Mouse (Mus musculus) midbrain, embryonic 10.5 days (tissue): Measurements from ENCODE around the gene Dffa. TPM values are rescaled to one million over a fixed set of nuclear protein-coding genes. Genes with fewer than 3 reads are reported as not detected.
"Not testable (repeated sequence)": the region's sequence is repeated elsewhere in the genome, so short reads cannot be mapped to it uniquely, and the experiment has no call there.

Experiments
- DNase-seq: peaks from one replicate; pipeline ENCODE4 v3.0.0-alpha.2; 2017; ENCODE audit warnings: low spot score
- H3K27ac ChIP-seq: fragments of 300-500 bp; sonication (generic); replicated peaks from 2 replicates; pipeline ENCODE4 v1.5.1; 2016; ENCODE audit warnings: mild to moderate bottlenecking
- H3K27me3 ChIP-seq: fragments of 300-500 bp; sonication (generic); 2 replicates; pipeline ENCODE4 v1.6.1; 2016; ENCODE audit warnings: low read depth, mild to moderate bottlenecking; ENCODE audit not compliant: poor library complexity, severe bottlenecking
- H3K36me3 ChIP-seq: fragments of 300-500 bp; sonication (generic); 2 replicates; pipeline ENCODE4 v1.6.1; 2016; ENCODE audit warnings: mild to moderate bottlenecking, moderate library complexity
- H3K4me1 ChIP-seq: fragments of 300-500 bp; sonication (generic); 2 replicates; pipeline ENCODE4 v1.6.1; 2016
- H3K4me3 ChIP-seq: fragments of 300-500 bp; sonication (generic); 2 replicates; pipeline ENCODE4 v1.5.1; 2016; ENCODE audit warnings: mild to moderate bottlenecking, moderate library complexity
- H3K9me3 ChIP-seq: fragments of 300-500 bp; sonication (generic); replicated peaks from 2 replicates; pipeline ENCODE4 v1.6.1; 2016; ENCODE audit warnings: mild to moderate bottlenecking
- WGBS: fragments of 180-500 bp; shearing (Covaris S2); methylation state at CpG from one replicate; pipeline ENCODE4 v1.1.7; 2016; 5-methylcytosine and 5-hydroxymethylcytosine counted together
- polyA plus RNA-seq: library from polyadenylated mRNA; unstranded; fragments of >200 nt; fragmentation: Nextera tagmentation; extraction: Ambion mirVana; gene quantifications from 2 replicates; pipeline ENCODE4 v1.2.1, GENCODE M21; 2016

The Dffa gene
- polyA plus RNA-seq, 1 experiment from 2014 or later, result 32.4 TPM

GRCm38 (mm10) chr4:149119978-149120562 is 16.1 kb downstream of the Dffa start:
- not testable (repeated sequence) for H3K4me3 ChIP-seq, H3K9me3 ChIP-seq, DNase-seq, H3K27ac ChIP-seq, H3K27me3 ChIP-seq, H3K4me1 ChIP-seq
- peaks cover 12% of the 10 kb centered on the region for H3K36me3 ChIP-seq
- 88% methylated on average over 12 of the region's 12 CpGs for WGBS

GRCm38 (mm10) chr4:149123432-149123831 is 19.5 kb downstream of the Dffa start:
- DNase-seq, result no peak
- no peaks in the 10 kb centered on the region for H3K27me3 ChIP-seq
- no peaks in the 10 kb centered on the region for H3K9me3 ChIP-seq
- H3K36me3 ChIP-seq, result peaks cover 32% of the 10 kb centered on the region
- no peak overlapping the region for H3K27ac ChIP-seq
- 63% methylated on average over 5 of the region's 5 CpGs for WGBS
- H3K4me3 ChIP-seq, result no peak overlapping the region
- peaks cover 20% of the 10 kb centered on the region; the same call in 1 of the 2 replicates for H3K4me1 ChIP-seq

DNA sequence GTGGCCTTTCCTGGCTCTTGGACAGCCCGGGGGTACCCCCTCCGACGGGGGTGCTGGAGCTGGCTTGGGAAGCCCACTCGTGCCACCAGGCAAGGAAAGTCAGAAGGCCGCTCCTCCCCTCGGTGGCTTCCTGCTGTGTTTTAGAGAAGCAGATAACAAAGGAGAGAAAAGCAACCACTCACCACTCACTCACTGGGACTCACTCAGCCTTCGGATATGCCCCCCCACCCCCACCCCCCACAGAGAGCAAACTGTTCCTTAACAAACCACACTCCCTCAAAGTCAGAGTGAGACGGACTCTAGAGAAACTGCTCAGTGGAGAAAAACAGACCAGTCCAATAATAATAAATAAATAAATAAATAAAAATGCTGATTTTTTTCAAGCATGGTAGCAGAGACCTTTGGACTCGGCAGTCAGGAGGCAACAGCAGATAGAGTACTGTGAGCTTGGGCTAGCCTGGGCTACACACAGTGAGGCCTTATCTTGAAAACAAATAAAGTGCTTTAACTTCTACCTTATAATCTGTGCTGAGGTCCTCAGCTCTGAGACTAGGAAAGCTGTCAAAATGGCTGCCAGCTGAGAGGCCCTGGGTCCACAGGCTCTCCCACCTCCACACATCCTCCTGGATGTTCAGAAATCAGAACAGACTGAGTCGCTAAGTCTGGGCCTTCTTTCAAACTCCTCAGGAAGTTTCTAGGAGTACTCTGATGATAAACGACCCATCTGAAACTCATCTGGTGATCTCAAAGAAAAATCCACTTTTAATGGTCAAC is 21.6 kb downstream of the Dffa start:
- no peak overlapping the region for H3K4me3 ChIP-seq
- no peak for DNase-seq
- peak overlapping the region; percentile 60 for H3K27ac ChIP-seq
- peaks cover 14% of the 10 kb centered on the region; the same call in 1 of the 2 replicates for H3K4me1 ChIP-seq
- WGBS, result 52% methylated on average over 11 of the region's 11 CpGs
- H3K27me3 ChIP-seq, result no peaks in the 10 kb centered on the region
- H3K9me3 ChIP-seq, result no peaks in the 10 kb centered on the region
- peaks cover 53% of the 10 kb centered on the region for H3K36me3 ChIP-seq

- Histone ChIP-seq H3K9me3 (no peaks in the 10 kb centered on the region), H3K36me3 (peaks cover 57% of the 10 kb centered on the region), H3K4me1 (peaks cover 14% of the 10 kb centered on the region; the same call in 1 of the 2 replicates), H3K27ac (peak overlapping the region; percentile 55), H3K4me3 (no peak overlapping the region), H3K27me3 (no peaks in the 10 kb centered on the region)
- 82% methylated on average over 6 of the region's 6 CpGs for WGBS
- no peak for DNase-seq
These were observed 22.2 kb downstream of the Dffa start for GRCm38 (mm10) chr4:149126115-149126509.

GRCm38 (mm10) chr4:149126663-149127062 is 22.7 kb downstream of the Dffa start, which contains the start of gene Cort:
Cort (minus strand) TSS chr4:149126763.
- H3K9me3 ChIP-seq, result no peaks in the 10 kb centered on the region
- 91% methylated on average over 11 of the region's 11 CpGs for WGBS
- H3K4me3 ChIP-seq, result no peak within 1 kb of the TSS
- peaks cover 62% of the 10 kb centered on the region for H3K36me3 ChIP-seq
- peaks cover 14% of the 10 kb centered on the region; the same call in 1 of the 2 replicates for H3K4me1 ChIP-seq
- peak within 1 kb of the TSS; percentile 70 for H3K27ac ChIP-seq
- DNase-seq, result no peak
- H3K27me3 ChIP-seq, result no peaks in the 10 kb centered on the region

DNA sequence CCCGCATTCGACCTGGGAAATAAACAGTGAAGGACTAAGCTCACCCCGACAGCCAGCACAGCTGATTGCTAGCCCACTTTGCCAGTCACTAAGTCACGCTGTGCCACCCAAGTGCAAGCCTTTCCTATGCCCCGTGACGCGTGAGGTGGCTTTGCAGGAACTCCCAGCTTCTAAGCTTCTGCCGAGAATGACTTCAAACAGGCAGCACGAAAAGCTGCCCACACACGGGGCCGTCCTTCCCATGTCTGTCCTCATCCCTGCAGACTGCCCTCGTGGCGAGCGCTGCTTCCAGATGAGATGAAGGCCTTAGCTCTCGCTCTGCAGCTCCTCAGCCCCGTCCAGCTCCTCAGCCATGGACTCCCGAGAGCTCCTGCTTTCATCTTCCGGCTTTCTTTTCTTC is 24.5 kb downstream of the Dffa start:
- Histone ChIP-seq H3K4me3 (no peak overlapping the region), H3K9me3 (no peaks in the 10 kb centered on the region), H3K4me1 (peaks cover 23% of the 10 kb centered on the region; the same call in 1 of the 2 replicates), H3K27ac (peak overlapping the region; percentile 55; the same call in 1 of the 2 replicates), H3K27me3 (no peaks in the 10 kb centered on the region), H3K36me3 (peaks cover 78% of the 10 kb centered on the region)
- WGBS, result 82% methylated on average over 18 of the region's 18 CpGs
- DNase-seq, result no peak

GRCm38 (mm10) chr4:149131021-149131752 is 27.2 kb downstream of the Dffa start:
- H3K9me3 ChIP-seq, result no peaks in the 10 kb centered on the region
- no peaks in the 10 kb centered on the region for H3K27me3 ChIP-seq
- peaks cover 21% of the 10 kb centered on the region for H3K4me1 ChIP-seq
- WGBS, result 89% methylated on average over 23 of the region's 23 CpGs
- peaks cover 84% of the 10 kb centered on the region for H3K36me3 ChIP-seq
- no peak for DNase-seq
- no peak overlapping the region for H3K4me3 ChIP-seq
- H3K27ac ChIP-seq, result no peak overlapping the region

GRCm38 (mm10) chr4:149131789-149132565 is 28.0 kb downstream of the Dffa start:
- no peaks in the 10 kb centered on the region for H3K9me3 ChIP-seq
- peaks cover 76% of the 10 kb centered on the region for H3K36me3 ChIP-seq
- H3K4me1 ChIP-seq, result peaks cover 26% of the 10 kb centered on the region
- no peak for DNase-seq
- WGBS, result 93% methylated on average over 21 of the region's 21 CpGs
- H3K27ac ChIP-seq, result no peak overlapping the region
- no peak overlapping the region for H3K4me3 ChIP-seq
- H3K27me3 ChIP-seq, result no peaks in the 10 kb centered on the region

- peaks cover 62% of the 10 kb centered on the region for H3K36me3 ChIP-seq
- DNase-seq, result no peak
- H3K27me3 ChIP-seq, result no peaks in the 10 kb centered on the region
These were observed 29.4 kb downstream of the Dffa start for GRCm38 (mm10) chr4:149133395-149133794.

DNA sequence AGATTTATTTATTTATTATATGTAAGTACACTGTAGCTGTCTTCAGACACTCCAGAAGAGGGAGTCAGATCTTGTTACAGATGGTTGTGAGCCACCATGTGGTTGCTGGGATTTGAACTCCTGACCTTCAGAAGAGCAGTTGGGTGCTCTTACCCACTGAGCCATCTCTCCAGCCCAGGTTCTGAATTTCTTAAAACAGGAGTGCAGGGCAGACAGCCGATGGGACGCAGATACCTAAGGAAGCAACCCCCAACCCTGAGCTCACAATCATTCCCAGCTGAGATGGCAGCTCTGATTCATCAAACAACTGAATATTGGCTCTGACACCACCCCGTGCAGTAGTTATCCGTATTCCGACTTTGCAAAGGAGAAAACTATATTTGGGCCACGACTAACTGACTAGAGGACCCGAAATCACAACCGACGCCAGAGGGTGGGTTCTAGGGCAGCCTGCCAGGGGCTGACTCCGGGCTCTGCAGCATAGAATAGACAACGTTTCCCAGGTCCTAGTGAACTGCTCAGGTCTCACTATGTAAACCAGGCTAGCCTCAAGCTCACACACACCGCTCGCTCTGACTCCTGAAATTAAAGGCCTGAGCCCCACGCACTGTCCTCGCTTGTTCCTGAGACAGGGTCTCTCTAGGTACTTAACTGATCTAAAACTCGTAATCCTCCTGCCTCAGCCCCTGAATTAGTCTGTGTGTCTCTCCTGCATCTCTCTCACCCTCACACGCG is 32.3 kb downstream of the Dffa start:
- peaks cover 20% of the 10 kb centered on the region for H3K4me1 ChIP-seq
- 72% methylated on average over 18 of the region's 18 CpGs for WGBS
- peak overlapping the region; percentile 93 for H3K27ac ChIP-seq
- peak overlapping the region; percentile 60 for H3K4me3 ChIP-seq
- no peak for DNase-seq
- H3K27me3 ChIP-seq, result no peaks in the 10 kb centered on the region
- H3K9me3 ChIP-seq, result no peaks in the 10 kb centered on the region
- peaks cover 33% of the 10 kb centered on the region for H3K36me3 ChIP-seq

More at GRCm38 (mm10) chr4:149133395-149133794, 29.4 kb downstream of the Dffa start:
- WGBS, result 83% methylated on average over 5 of the region's 5 CpGs
- H3K9me3 ChIP-seq, result no peaks in the 10 kb centered on the region
- no peak overlapping the region for H3K4me3 ChIP-seq
- H3K27ac ChIP-seq, result 0 out of 2 replicates have a peak overlapping the region, but pooled peaks have one; percentile 9
- H3K4me1 ChIP-seq, result peaks cover 20% of the 10 kb centered on the region

GRCm38 (mm10) chr4:149136982-149137770 is 33.2 kb downstream of the Dffa start, which contains the start of gene Cenps:
Cenps (minus strand) TSS chr4:149137629.
- Histone ChIP-seq H3K9me3 (no peaks in the 10 kb centered on the region), H3K36me3 (peaks cover 24% of the 10 kb centered on the region), H3K4me1 (peaks cover 18% of the 10 kb centered on the region), H3K4me3 (peak within 1 kb of the TSS; percentile 60), H3K27ac (peak within 1 kb of the TSS; percentile 93), H3K27me3 (no peaks in the 10 kb centered on the region)
- WGBS, result under 1% methylated on average over 68 of the region's 68 CpGs
- peak; percentile 95 for DNase-seq
